Mouse (Mus musculus): ENCODE results near the gene Med11.
A peak's percentile ranks its signal among the peaks of the same experiment; 100 is the strongest.
"Not testable (repeated sequence)": the region's sequence is repeated elsewhere in the genome, so short reads cannot be mapped to it uniquely, and the experiment has no call there.

The Med11 gene

DNA sequence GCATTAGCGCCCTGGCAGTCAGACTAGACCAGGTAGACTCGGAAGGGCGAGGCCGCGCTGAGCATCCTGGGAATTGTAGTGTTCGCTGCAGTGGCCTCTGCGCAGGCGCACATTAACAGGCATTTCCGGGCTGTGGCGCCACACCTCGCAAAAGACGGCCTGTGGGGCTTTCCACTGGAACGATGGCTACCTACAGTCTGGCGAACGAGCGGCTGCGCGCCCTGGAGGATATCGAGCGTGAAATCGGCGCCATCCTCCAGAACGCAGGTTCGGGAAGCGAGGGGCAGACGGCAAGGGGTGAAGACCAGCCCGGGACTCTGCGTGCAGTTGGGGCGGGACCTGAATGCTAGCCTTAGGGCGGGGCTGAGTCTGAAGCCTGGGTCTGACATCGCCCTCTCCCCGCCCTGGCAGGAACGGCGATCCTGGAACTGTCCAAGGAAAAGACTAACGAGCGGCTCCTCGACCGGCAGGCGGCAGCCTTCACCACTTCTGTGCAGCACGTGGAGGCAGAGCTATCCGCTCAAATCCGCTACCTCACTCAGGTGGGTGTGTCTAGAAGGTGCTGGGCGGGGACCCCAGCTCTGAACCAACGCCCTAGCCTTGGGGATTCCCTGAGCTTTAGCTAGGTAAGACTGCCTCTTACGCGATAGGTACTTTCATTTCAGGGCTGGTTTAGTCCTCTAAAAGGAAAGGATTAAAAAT lies at the start of gene Med11:
Med11 (plus strand) TSS at position 123 of the 702 bp plus-strand sequence.
- DNase-seq = peak; percentile 99

DNA sequence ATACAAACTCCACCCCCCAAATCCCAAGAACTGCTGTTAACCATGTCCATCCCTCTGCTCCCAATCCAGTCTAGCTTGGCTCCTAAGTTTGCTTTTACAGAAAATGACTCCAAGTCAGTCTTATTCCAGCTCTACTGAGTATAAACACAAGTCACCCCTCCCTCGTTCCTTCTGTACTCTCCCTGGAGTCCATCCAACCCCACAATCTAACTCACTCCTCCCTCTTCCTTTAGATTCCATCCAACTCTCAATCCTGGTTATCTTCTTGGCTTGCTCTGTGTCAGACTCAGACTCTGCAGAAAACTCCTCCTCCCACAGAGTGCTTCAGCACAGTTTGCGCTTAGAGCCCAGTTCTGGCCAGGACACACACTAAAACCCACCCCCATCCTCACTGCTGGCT lies 48.1 kb upstream of the Med11 start:
- DNase-seq = peak; percentile 33

DNA sequence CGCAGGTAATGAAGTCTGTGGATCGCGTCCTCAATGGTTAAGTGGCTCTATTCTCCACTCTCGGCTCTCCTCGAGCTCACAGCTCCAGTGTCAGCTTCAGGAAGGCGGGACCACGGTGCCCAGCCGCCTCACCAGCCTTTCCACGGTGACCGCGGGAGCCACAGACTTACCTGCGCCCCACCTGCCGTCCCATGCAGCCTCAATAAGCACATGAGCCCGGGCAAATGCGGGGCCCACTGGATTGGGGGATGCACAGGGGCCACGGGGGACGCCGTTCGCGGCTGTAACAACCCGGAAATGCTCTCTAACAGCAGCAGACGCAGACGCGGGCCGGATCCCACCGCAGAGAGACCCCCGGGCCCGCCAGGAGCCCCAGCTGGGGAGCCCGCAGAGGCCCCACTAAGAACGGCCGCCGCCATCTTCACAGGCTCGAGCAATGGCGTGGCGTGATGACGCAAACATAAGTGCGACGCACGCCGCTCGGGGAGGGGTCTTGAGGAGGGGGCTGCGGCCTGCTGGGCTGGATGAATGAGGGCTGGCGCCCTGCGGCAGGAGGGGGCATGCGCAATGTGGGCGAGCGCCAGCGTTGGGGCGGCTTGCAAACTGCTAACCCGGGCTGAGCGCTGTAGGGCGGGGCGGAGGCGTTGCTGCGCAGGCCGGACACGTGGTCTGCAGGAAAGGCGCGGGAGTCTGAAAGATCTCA lies 42.0 kb upstream of the Med11 start, which contains the start of gene Pelp1:
Pelp1 (minus strand) TSS at position 438 of the 703 bp plus-strand sequence.
- DNase-seq = peak; percentile 95

DNA sequence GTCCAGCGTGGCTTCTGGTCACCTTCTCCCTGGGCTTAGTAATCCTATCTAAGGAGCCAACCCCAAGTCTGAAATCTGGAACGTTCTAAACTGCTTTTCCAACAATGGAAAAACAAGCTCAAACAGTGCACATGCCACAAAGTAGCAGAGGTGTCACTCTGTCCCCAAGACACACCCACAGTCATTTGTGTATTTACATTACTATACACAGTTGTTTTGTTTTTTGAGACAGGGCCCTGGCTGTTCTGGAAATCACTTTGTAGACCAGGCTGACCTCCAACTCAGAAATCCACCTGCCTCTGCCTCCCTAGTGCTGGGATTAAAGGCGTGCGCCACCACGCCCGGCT lies 41.4 kb upstream of the Med11 start:
- no peak for DNase-seq

DNA sequence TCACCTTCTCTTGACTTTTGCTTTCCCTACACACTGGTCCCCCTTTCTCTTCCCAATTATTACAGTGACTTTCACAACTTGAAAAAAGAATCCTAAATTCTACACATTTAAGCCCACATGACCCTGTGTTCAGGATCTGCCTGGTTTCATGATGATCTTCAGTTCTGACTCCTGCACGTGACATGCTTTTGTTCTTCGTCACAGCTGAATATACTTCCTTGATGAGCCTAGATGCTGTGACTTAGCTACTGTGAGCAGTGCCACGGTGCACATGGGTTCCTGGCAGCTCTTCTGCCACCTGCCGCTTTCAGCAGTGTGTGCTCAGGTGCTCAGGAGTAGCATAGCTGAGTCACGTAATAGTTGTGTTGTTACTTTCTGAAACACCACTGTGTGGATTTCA lies 39.1 kb upstream of the Med11 start:
- DNase-seq = no peak

DNA sequence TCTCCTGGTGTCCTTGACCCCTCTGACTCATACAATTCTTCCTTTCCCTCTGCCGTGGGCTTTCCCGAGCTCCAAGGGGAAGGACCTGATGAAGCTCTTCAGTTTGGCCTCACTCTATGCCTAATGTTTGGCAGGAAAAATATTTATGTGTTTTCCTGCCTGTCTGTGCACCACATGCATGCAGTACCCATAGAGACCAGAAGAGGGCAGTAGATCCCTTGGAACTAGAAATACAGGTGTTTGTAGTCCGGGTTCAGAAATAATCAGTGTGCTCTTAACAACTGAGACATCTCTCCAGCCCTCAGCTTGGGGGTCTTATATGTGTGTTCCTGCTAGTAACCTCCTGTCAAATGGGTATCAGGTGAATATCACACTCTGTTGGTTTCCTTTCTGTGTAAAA lies 37.8 kb upstream of the Med11 start:
- peak; percentile 88 for DNase-seq

DNA sequence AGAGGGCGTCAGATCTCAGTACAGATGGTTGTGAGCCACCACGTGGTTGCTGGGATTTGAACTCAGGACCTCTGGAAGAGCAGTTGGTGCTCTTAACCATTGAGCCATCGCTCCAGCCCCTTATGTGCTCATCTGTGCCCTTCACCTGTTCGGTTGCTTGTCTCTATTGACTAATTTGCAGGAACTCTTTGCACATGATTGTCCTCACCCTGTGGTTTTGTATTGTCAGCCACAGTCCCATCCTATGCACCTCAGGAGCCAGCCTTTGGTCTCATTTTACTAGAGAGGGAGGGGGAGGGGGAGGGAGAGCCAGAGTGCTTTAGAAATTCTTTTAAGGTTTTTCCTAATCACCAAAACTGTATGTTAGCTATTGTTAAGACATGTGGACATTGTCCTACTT lies 33.5 kb upstream of the Med11 start:
- no peak for DNase-seq

DNA sequence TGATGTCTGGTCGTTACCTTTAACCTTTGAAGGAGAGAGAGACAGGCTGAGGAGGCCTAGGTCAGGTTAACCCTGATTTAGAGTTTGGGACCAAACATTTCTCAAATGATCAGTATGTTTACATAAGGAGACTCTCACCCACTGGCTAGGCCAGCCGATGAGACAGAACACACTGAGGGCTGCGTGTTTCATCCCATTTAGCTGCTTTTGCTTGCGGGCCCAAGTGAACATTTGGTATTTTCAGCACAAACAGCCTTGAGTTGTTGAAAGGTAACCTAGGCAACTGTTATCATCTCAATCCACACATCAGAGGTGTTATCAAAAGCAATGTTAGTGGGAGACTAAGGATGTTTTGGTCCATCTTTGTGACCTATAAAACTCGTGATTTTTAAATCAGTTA lies 32.2 kb upstream of the Med11 start:
- no peak for DNase-seq

DNA sequence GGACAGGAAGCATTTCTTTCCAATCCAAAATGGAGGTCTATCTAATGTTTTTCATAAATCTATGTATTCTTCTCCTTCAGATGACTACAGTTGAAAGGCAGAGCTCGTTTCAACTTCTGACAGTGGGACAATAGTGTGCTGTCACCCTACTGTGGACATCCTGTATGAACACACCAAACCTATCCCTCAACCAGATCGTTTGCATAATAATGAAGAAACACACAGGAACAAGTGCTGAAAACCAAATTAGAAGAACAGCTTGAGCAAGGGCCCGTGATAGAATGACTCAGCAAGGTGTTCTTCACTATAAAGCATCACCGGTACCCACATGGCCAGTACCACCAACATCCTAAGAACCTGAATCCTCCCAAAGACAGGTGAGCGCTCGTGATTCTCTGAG lies 25.1 kb upstream of the Med11 start:
- DNase-seq = not testable (repeated sequence)

DNA sequence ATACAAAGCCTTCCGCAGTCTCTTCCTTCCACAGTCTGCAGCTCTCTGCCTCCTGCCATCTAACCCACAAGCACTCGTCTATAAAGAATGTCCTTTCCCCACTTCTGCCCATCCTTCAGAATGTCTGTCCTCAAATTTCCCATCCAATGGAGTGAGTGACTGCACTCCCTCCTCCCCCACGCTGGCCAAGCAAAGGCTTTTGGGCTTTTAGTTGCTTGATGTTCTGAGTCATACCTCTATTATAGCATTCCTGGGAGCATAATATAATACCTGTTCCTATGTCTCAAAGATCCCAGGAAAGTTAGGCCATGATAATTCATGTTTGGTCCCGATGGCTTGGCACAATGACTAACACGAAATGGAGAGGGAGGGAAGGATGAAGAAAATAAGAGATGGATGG lies 20.1 kb upstream of the Med11 start:
- no peak for DNase-seq

DNA sequence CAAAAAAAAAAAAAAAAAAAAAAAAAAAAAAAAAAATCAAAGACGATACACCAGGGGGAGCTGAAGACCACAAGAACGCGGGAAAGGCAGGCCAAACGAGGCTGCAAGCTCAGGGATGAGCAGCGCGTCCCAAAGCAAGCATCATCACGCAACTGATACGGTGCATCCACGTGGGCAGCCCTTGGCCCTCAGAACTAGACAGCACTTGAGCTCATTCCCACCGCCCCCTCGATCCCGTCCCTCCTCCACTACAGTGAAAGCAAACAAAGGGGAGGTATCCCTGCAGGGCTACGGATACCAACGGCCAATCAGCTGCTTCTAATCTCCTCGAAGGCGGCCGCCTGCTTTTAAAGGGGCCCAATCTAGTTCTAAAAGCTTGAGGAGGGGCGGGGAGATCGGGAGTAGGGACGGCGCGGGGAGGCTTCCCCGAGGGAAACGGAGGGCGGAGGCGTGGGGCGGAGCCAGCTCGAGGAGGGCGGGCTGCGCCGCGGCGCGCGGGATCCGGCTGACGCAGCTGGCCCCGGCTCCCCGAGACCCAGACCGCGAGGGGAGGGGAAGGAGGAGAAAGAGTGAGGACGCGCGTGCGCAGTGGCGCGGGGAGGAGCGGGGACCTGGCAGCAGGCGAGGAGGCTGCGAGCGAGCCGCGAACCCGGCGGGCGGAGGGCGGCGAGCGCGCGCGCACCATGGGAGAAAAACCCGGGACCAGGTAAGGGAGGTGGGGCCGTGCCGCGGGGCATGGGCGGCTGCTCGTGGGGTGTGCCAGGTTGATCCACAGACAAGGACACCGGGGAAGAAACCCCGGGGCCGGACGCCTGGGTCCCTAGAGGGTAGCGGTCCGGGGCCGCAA lies 19.4 kb upstream of the Med11 start, which contains the start of gene Arrb2:
Arrb2 (plus strand) TSS at position 588 of the 847 bp plus-strand sequence.
- DNase-seq = peak; percentile 99

DNA sequence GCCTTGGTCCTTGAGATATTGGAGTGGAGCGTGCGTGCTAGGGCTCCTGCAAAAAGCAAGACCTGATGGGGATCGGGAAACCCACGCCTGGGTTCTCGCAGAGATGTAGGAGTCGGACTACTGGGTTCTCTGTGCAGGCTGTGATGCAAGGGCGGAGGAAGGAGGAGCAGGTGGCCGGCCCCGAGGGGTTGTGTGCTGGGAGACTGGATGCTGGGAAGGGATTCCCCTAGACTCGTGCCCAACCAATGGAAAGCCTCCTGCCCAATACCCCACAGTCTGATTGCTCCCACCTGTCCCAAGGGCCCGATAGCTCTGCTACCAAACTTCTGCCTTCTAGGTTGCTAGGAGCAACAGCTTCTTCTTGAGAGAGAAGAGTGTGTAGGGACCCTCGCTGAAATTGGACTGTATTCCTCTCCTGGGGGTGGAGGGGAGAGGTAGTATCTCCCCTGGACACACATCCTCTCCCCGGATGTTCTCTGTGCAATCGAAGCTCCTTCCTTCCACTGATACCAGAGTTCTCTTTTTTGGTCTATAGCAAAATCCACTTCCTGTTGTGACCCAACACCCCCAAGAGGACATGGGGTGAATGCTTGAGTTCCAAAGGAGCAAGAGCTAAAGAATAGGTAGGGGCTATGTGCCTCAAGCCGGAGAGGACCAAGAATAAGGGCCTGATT lies 18.7 kb upstream of the Med11 start:
- no peak for DNase-seq

DNA sequence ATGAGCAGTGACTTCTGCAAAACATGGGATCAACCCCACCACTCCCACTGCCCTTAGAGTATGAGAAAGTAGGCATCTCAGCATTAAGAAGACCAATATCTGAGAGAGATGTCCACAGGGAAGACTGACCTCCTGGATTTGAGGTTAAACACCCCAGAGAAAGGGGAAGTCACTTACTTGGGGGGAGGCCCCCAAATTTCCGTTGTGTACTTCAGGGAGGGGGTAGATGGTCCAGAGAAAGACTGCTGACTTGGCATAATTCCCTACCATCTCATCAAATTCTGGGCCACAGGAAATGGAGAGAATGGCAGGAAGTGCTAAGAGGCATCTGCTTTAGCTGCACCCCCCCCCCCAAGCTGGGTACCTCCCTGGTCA lies 18.2 kb upstream of the Med11 start:
- DNase-seq = peak; percentile 24

DNA sequence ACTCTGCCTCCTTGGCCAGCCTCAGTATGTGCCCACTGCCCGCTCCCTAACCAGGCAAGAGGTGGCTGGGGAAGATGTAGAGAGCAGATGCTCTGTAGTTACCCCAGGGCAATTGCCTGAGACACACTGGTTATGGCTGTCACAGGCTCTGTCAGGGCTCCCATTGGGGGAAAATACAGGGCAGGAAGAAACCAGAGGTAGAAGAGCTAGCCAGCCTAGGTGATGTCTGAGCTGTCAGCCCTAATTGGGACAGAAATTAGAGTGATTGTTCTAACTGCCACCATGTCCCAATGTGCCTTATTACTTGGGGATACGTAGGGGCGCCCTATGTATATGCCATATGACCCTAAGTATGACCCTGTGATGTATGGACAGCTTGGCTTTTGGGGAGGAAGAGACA lies 17.8 kb upstream of the Med11 start:
- no peak for DNase-seq

DNA sequence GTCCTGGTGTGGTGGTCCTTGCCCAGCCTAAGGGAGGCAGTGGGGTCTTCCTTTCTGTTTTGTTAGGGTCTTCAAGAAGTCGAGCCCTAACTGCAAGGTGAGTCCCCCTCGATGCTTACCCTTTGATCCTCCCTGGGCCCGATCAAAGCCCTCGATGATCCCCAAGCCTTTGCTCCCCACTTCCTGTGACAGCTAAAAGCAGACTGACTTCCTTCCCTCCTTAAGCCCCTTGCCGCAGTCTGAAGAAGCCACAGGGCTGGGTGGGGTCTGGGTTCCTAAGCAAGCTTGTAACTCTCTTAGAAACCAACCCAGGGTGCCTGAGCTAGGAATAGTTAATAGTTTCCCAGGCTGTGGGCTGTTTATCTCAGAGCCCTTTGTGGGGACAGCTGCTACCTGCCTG lies 16.2 kb upstream of the Med11 start:
- DNase-seq = no peak

DNA sequence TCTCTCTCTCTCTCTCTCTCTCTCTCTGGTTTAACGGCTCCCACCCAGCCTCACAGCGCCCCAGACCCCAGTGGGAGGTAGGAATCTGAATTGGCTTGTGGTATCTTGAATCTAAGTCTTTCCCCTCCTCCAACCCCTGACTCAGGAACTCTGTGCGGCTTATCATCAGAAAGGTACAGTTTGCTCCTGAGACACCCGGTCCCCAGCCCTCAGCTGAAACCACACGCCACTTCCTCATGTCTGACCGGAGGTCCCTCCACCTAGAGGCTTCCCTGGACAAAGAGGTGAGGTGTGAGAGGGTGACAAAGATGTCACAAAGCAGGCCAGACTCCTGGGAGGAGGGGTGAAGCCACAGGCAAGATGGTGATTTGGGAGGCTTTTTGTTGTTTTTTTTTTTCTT lies 14.3 kb upstream of the Med11 start:
- no peak for DNase-seq

DNA sequence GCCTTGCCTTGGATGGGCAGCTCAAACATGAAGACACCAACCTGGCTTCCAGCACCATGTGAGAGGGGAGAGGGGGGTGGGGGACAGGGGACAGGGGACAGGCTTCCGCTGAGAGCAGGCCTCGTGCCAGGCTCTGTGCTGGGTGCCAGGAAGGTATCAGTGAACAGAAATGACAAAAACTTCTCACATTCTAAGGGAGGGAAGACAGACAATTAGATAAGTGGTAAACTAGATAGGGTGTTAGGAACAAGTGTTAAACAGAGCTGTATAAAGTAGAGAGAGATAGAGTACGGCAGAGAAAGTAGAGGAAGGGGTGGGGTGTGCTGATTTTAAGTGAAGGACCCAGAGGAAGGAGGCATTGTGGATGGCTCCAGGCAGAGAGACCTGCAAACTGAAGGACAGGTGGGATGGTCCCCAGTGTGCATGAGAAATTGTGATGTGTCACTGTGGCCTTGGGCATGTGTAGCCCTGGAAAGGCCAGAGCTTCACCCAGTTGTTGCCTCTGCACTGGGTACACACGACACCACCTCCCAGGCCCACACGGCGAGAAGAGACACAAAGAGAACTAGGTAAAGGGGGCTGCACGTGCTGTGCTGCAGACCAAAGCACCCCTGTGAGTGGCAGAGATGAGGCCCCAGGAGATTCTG lies 12.9 kb upstream of the Med11 start:
- no peak for DNase-seq

DNA sequence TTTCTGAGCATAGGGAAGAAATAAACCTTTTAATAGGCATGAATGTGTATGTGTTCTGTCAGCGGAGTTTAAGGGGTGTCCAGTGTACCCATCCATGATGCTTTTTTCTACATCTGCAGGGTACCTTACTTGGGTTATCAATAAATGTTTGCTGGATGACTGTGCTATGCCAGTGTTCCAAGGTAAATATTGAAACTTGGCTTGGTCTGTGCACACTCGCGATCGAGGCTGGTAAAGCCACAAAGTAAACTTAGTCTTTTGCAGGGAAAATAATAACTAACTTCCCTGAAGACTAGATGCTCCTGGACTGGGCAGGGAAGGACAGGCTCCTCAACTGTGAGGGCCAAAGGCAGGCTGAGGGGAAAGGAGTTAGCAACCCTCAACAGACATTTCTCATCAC lies 11.1 kb upstream of the Med11 start:
- DNase-seq = no peak

DNA sequence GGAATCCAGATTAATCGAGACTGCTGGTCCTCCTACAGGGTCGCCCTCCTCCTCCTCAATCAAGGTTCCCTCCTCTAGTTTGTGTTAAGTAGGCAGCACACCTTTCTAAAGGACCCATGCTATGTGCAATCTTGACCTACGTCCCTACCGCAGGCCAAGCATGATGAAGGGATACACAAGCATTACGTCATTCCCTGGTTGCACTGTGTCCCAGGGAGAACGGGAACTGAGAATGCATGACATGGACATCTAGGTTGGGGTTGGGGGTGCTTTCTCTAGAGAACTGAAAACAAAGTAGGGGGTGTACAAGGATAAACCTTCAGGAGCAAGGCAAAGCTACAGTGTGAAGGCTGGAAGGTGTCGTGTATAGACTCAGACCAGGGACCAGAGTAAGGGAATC lies 9.8 kb upstream of the Med11 start:
- DNase-seq = no peak

DNA sequence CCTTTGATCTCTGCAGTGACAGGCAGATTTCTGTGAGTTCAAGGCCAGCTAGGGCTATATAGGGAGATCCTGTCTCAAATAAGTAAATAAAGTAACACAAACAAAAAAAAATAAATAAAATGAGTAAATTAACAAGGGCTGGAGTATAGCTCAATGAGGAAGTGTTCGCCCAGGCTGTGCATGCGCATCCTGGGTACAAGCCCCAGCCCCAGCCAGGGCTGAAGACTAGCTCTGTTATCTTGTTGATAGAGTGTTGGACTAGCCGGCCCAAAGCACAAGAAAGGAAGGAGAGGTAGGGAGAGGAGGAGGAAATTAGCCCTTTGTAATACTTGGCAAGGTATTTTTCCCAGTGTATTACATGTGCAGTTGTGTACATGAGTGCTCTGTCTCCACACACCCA lies 7.8 kb upstream of the Med11 start:
- no peak for DNase-seq

DNA sequence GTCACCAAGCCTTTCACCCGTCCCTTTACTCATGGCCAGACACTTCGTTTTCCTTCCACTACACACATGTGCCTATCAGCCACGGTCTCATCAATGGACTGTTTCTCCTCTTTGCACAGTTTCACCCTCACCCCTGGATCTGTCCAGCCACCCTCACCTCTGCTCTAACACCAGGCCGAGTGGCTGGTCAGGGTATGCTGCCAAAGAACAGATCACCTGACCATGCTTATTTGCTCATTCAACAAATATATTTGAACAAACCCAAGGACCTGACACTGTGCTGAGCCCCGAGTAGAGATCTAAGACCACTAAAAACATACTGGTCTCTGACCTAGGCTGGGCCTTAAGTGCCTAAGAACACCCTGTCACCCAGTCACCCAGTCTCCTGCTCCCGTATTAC lies 7.1 kb upstream of the Med11 start:
- no peak for DNase-seq

DNA sequence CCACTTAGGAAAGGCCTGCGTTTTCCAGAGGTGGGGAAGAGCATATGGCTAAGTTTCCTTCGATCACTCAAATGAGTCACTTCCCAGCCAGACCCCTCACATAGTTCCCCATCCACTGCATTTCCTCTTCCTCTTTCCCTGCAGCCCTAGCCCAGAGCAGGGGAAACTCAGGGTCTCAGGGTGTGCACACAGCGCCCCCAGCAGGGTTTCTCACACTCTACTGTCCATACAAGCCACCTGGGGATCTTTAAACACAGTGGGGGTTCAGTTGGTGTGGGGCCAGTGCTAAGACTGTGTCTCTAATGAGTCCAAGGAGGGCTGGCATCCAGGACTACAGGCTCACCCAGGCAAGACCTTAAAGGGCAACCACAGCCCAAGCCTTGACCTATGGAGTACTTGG lies 5.0 kb upstream of the Med11 start:
- no peak for DNase-seq

DNA sequence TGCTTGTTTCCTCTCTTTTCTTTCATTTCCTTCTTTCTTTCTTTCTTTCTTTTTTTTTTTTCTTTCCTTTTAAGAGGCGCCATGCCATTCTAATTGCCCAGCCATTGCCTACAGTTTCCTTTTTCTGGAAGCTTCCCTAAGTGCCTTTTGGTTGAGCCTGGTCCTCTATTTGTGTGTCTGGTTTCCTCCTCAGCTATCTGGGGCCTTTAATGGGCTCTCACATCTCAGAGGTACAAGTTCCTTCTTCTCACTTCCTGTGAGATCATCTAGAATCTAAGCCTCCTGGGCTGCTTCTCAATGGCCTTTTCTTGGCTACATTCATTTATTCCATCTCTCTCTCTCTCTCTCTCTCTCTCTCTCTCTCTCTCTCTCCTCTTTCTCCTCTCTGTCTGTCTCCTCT lies 4.3 kb upstream of the Med11 start:
- DNase-seq = no peak
